Mouse (Mus musculus) intestine, embryonic 16.5 days (tissue): ENCODE results near the gene 4933414I15Rik. TPM values are rescaled to one million over a fixed set of nuclear protein-coding genes. Genes with fewer than 3 reads are reported as not detected.

Source experiments
- ATAC-seq: fragments of 200-750 bp; cut with Nextera tagmentation; 2 replicates; pipeline ENCODE4 v1.8.0; 2017; ENCODE audit warnings: moderate TSS enrichment, moderate library complexity
- H3K27ac ChIP-seq: fragments of 300-500 bp; sonication (generic); 2 replicates; pipeline ENCODE4 v1.5.1; 2014; ENCODE audit warnings: mild to moderate bottlenecking, low read length
- H3K27me3 ChIP-seq: fragments of 300-500 bp; sonication (generic); replicated peaks from 2 replicates; pipeline ENCODE4 v1.6.1; 2014; ENCODE audit warnings: low read length, control low read depth, mixed read lengths; ENCODE audit not compliant: control insufficient read depth, insufficient read depth
- H3K36me3 ChIP-seq: fragments of 300-500 bp; sonication (generic); 2 replicates; pipeline ENCODE4 v1.6.1; 2014; ENCODE audit warnings: low read length, control low read depth; ENCODE audit not compliant: control insufficient read depth, insufficient read depth
- H3K4me1 ChIP-seq: fragments of 300-500 bp; sonication (generic); 2 replicates; pipeline ENCODE4 v1.6.1; 2014; ENCODE audit warnings: low read length, control low read depth, mixed read lengths; ENCODE audit not compliant: control insufficient read depth, insufficient read depth
- H3K4me2 ChIP-seq: fragments of 300-500 bp; sonication (generic); 2 replicates; pipeline ENCODE4 v1.6.1; 2014; ENCODE audit warnings: low read depth, low read length, control low read depth
- H3K4me3 ChIP-seq: fragments of 300-500 bp; sonication (generic); 2 replicates; pipeline ENCODE4 v1.5.1; 2014; ENCODE audit warnings: mild to moderate bottlenecking, low read length
- H3K9ac ChIP-seq: fragments of 300-500 bp; sonication (generic); 2 replicates; pipeline ENCODE4 v1.6.1; 2014; ENCODE audit warnings: low read depth, low read length
- H3K9me3 ChIP-seq: fragments of 300-500 bp; sonication (generic); 2 replicates; pipeline ENCODE4 v1.6.1; 2016; ENCODE audit warnings: low read length, control low read depth; ENCODE audit not compliant: control insufficient read depth
- WGBS: fragments of 180-500 bp; shearing (Covaris S2); extraction: QIAGEN DNeasy Blood & Tissue Kit; methylation state at CpG from one replicate; pipeline ENCODE4 v1.1.7; 2014; 5-methylcytosine and 5-hydroxymethylcytosine counted together
- polyA plus RNA-seq: library from polyadenylated mRNA; unstranded; fragments of >200 nt; fragmentation: Nextera tagmentation; extraction: Ambion mirVana; gene quantifications from 2 replicates; pipeline ENCODE4 v1.2.1, GENCODE M21; 2015

Gene 4933414I15Rik
- not detected in 2 replicates for polyA plus RNA-seq

- H3K4me1 ChIP-seq: no peaks in the 10 kb centered on the region
Observed at GRCm38 (mm10) chr11:50943506-50943905, at the start of gene 4933414I15Rik. Gene 4933414I15Rik (minus strand): TSS chr11:50943765.

GRCm38 (mm10) chr11:50981667-50982066 is 38.1 kb upstream of the 4933414I15Rik start, which contains the start of gene Olfr1377:
Gene Olfr1377 (plus strand): TSS chr11:50981967.
- Histone ChIP-seq H3K4me2 (no peak within 1 kb of the TSS), H3K27me3 (no peaks in the 10 kb centered on the region), H3K36me3 (no peaks in the 10 kb centered on the region), H3K9me3 (no peaks in the 10 kb centered on the region), H3K4me3 (no peak within 1 kb of the TSS), H3K27ac (no peak within 1 kb of the TSS), H3K9ac (no peak within 1 kb of the TSS), H3K4me1 (no peaks in the 10 kb centered on the region)
- ATAC-seq: no peak
- WGBS: 72% methylated on average over 5 of the region's 5 CpGs

More at GRCm38 (mm10) chr11:50943506-50943905, at the start of gene 4933414I15Rik:
- WGBS: 80% methylated on average over 14 of the region's 14 CpGs
- Histone ChIP-seq H3K9ac (no peak within 1 kb of the TSS), H3K27me3 (no peaks in the 10 kb centered on the region), H3K9me3 (no peaks in the 10 kb centered on the region), H3K4me3 (no peak within 1 kb of the TSS), H3K36me3 (no peaks in the 10 kb centered on the region), H3K4me2 (no peak within 1 kb of the TSS), H3K27ac (no peak within 1 kb of the TSS)
- no peak for ATAC-seq

GRCm38 (mm10) chr11:50977216-50977615 is 33.7 kb upstream of the 4933414I15Rik start:
- no peak for ATAC-seq
- WGBS: 65% methylated on average over 4 of the region's 4 CpGs
- H3K9me3 ChIP-seq: no peaks in the 10 kb centered on the region
- no peak overlapping the region for H3K27ac ChIP-seq
- H3K4me2 ChIP-seq: no peak overlapping the region
- no peak overlapping the region for H3K9ac ChIP-seq
- no peak overlapping the region for H3K4me3 ChIP-seq
- H3K36me3 ChIP-seq: no peaks in the 10 kb centered on the region
- no peaks in the 10 kb centered on the region for H3K27me3 ChIP-seq
- H3K4me1 ChIP-seq: no peaks in the 10 kb centered on the region

- no peak within 1 kb of the TSS for H3K9ac ChIP-seq
- no peaks in the 10 kb centered on the region for H3K9me3 ChIP-seq
- no peaks in the 10 kb centered on the region for H3K4me1 ChIP-seq
- no peak for ATAC-seq
- no peak within 1 kb of the TSS for H3K4me2 ChIP-seq
- H3K36me3 ChIP-seq: no peaks in the 10 kb centered on the region
- H3K27me3 ChIP-seq: no peaks in the 10 kb centered on the region
- no peak within 1 kb of the TSS for H3K4me3 ChIP-seq
- WGBS: 86% methylated on average over 11 of the region's 11 CpGs
- no peak within 1 kb of the TSS for H3K27ac ChIP-seq
Observed at GRCm38 (mm10) chr11:50966230-50966629, 22.7 kb upstream of the 4933414I15Rik start, which contains the start of gene Olfr1378. Gene Olfr1378 (plus strand): TSS chr11:50966530.

- Histone ChIP-seq H3K4me2 (no peak overlapping the region), H3K4me1 (no peaks in the 10 kb centered on the region), H3K27me3 (no peaks in the 10 kb centered on the region), H3K27ac (no peak overlapping the region), H3K36me3 (no peaks in the 10 kb centered on the region), H3K4me3 (no peak overlapping the region), H3K9ac (no peak overlapping the region), H3K9me3 (no peaks in the 10 kb centered on the region)
- WGBS: 82% methylated on average over 2 of the region's 2 CpGs
- no peak for ATAC-seq
Observed at GRCm38 (mm10) chr11:50964886-50965285, 21.3 kb upstream of the 4933414I15Rik start.

- no peaks in the 10 kb centered on the region for H3K4me1 ChIP-seq
- H3K27me3 ChIP-seq: no peaks in the 10 kb centered on the region
- no peak within 1 kb of the TSS for H3K9ac ChIP-seq
- no peak within 1 kb of the TSS for H3K4me3 ChIP-seq
- ATAC-seq: no peak
- WGBS: 66% methylated on average over 6 of the region's 6 CpGs
- no peak within 1 kb of the TSS for H3K27ac ChIP-seq
- no peak within 1 kb of the TSS for H3K4me2 ChIP-seq
- no peaks in the 10 kb centered on the region for H3K36me3 ChIP-seq
- no peaks in the 10 kb centered on the region for H3K9me3 ChIP-seq
Observed at GRCm38 (mm10) chr11:50953665-50954064, 10.1 kb upstream of the 4933414I15Rik start, which contains the start of gene Prop1. Gene Prop1 (minus strand): TSS chr11:50953765.

GRCm38 (mm10) chr11:50952290-50952689 is 8.7 kb upstream of the 4933414I15Rik start:
- H3K4me3 ChIP-seq: no peak overlapping the region
- H3K4me1 ChIP-seq: no peaks in the 10 kb centered on the region
- no peak overlapping the region for H3K9ac ChIP-seq
- no peak overlapping the region for H3K27ac ChIP-seq
- no peak for ATAC-seq
- no peaks in the 10 kb centered on the region for H3K27me3 ChIP-seq
- no peak overlapping the region for H3K4me2 ChIP-seq
- 58% methylated on average over 14 of the region's 14 CpGs for WGBS
- no peaks in the 10 kb centered on the region for H3K36me3 ChIP-seq
- H3K9me3 ChIP-seq: no peaks in the 10 kb centered on the region

- no peaks in the 10 kb centered on the region for H3K36me3 ChIP-seq
- WGBS: 68% methylated on average over 12 of the region's 12 CpGs
- H3K27me3 ChIP-seq: no peaks in the 10 kb centered on the region
Observed at GRCm38 (mm10) chr11:50942386-50942785, 1.2 kb downstream of the 4933414I15Rik start.

GRCm38 (mm10) chr11:50939621-50940366 is 3.8 kb downstream of the 4933414I15Rik start:
- ATAC-seq: no peak
- H3K9ac ChIP-seq: no peak overlapping the region
- 33% methylated on average over 14 of the region's 14 CpGs for WGBS

More at GRCm38 (mm10) chr11:50942386-50942785, 1.2 kb downstream of the 4933414I15Rik start:
- no peak overlapping the region for H3K4me3 ChIP-seq
- no peaks in the 10 kb centered on the region for H3K4me1 ChIP-seq
- no peak overlapping the region for H3K9ac ChIP-seq
- no peak overlapping the region for H3K4me2 ChIP-seq
- H3K9me3 ChIP-seq: no peaks in the 10 kb centered on the region
- ATAC-seq: no peak
- H3K27ac ChIP-seq: no peak overlapping the region

More at GRCm38 (mm10) chr11:50939621-50940366, 3.8 kb downstream of the 4933414I15Rik start:
- Histone ChIP-seq H3K4me1 (no peaks in the 10 kb centered on the region), H3K9me3 (no peaks in the 10 kb centered on the region), H3K4me3 (no peak overlapping the region), H3K27me3 (no peaks in the 10 kb centered on the region), H3K4me2 (no peak overlapping the region), H3K27ac (no peak overlapping the region), H3K36me3 (no peaks in the 10 kb centered on the region)
